Mouse (Mus musculus): ENCODE results near the gene Ppm1l. TPM values are rescaled to one million over a fixed set of nuclear protein-coding genes. Genes with fewer than 3 reads are reported as not detected.
A peak's percentile ranks its signal among the peaks of the same experiment; 100 is the strongest.

Gene Ppm1l
- polyA plus RNA-seq, 1 experiment, result 21.4 TPM

DNA sequence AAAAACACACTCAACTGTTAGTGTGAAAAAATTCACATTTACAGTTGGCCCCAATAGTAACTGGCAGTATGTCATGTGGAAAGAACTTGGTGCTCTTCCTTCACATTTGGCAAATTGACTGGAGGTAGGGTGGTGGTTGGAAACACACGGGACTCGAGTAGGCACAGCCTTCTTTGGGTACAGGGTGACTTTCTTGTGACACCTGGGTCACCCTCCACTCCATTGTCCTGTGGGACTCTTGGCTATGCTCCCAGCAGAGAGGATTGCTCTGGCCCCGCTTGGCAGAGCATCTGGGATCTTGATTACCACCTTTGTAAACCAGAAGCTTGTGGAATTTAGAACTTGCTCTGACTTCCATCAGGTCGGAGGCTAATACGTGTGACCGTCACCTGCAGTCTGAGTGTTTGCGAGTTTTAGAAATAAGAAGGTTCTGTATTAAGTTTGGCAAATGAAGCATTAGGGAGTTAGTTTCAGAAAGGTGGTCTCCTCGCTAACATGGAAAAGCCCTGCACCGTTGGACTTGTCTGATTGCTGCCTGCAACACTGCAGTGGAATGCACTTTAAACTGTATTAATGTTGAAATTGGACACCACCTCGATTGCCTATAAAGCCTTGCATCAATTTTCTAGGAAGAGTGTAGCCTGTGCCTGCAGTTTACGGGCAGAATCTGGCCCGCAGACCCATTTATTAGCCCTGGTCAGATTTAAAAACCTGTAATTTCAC is 41.4 kb downstream of the Ppm1l start:
- no peak for TF ChIP-seq POLR2A (IDR thresholded peaks at IDR 0.05; ENCODE audit: borderline replicate concordance, extremely low read depth, insufficient read depth, insufficient read length, poor library complexity, severe bottlenecking)
- TF ChIP-seq CTCF (IDR thresholded peaks at IDR 0.05; ENCODE audit: borderline replicate concordance, extremely low read depth, insufficient read depth, insufficient read length), result no peak
- DNase-seq (ENCODE audit: low read depth), result no peak

DNA sequence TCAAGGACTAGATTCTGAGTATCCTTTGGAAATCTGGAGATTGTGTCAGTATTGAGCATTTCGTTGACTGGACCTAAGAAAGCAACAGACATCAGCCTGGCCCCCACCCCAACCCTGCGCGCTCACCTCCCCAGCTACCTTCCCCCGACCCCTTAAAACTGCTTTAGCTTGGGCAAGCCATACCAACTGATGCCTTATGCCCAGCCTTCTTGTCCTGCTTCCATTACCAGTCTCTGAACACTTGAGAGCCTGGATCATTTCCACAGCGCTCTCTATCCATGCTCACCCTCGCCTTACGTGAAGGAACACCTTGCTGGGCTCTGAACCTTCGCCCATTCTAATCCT is 41.9 kb downstream of the Ppm1l start:
- no peak for TF ChIP-seq POLR2A (IDR thresholded peaks at IDR 0.05; ENCODE audit: borderline replicate concordance, extremely low read depth, insufficient read depth, insufficient read length, poor library complexity, severe bottlenecking)
- no peak for TF ChIP-seq CTCF (IDR thresholded peaks at IDR 0.05; ENCODE audit: borderline replicate concordance, extremely low read depth, insufficient read depth, insufficient read length)
- no peak for DNase-seq (ENCODE audit: low read depth)

DNA sequence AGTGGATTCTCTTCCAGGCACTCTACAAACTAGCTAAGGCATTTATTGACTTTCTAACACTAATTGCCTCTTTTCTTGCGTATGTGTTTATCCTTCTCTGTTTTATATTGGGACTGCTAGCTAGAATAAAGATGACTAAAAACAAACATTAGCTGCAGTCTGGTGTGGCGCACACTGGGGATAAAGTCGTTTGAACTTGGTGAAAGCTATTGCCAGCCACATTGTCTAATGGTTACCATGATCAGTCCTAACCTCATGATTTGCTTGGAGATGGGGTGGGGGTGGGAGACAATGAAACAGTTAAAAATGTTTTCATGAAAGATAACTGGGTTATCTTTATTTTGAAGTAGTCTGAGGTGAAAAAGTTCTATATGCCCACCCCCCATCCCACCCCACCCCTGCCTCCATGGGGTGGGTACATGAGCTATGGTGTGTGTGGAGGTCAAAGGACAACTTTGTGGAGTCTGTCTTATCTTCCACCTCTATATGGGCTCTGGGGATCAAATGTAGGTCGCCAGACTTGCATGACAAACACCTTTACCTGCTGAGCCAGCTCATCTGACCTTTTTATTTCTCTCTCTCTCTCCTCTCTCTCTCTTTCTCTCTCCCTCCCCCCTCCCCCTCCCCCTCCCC is 43.7 kb downstream of the Ppm1l start:
- TF ChIP-seq CTCF (IDR thresholded peaks at IDR 0.05; ENCODE audit: borderline replicate concordance, extremely low read depth, insufficient read depth, insufficient read length), result no peak
- no peak for DNase-seq (ENCODE audit: low read depth)

DNA sequence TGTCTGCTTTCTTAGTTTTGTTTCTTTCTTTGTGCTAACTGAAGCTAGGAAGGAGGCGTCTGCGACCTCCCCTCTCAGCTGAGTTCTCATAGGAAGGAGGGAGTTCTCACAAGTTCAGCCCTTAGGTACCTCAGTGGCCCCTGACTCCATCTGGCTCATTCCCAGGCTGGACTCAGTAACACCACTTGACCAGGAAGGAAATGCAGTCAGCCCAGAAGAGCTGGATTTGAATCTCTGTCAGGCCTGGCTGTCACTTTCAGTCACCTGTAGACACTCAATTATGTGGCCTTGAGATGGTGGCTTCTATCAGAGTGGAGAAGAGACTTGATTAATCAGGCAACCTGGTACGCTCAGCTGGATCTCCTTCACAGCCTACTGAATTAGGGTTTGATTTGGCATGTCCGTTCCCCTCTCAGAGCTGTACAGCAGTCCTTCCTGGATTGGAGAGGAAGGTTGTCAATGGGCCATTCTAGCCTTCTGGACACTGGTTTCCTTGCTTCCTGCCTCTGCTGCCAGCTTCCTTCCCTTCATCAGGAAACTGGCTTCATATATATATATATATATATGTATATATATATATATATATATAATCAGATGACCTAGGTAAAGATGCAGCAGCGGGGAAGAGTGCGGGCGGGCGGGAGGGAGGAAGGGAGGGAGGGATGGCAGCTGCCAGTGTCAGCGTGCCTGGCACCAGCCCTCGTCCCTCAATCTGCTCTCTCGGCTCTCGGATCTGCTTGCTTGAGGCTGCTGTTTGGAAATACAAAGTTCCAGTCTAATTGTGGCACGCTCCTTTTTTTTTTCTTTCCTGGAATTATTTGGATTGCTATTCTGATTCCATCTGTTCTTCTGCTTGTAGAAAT is 45.1 kb downstream of the Ppm1l start:
- TF ChIP-seq POLR2A (IDR thresholded peaks at IDR 0.05; ENCODE audit: borderline replicate concordance, extremely low read depth, insufficient read depth, insufficient read length, poor library complexity, severe bottlenecking), result no peak
- no peak for TF ChIP-seq CTCF (IDR thresholded peaks at IDR 0.05; ENCODE audit: borderline replicate concordance, extremely low read depth, insufficient read depth, insufficient read length)
- peak; percentile 74 for DNase-seq (ENCODE audit: low read depth)

DNA sequence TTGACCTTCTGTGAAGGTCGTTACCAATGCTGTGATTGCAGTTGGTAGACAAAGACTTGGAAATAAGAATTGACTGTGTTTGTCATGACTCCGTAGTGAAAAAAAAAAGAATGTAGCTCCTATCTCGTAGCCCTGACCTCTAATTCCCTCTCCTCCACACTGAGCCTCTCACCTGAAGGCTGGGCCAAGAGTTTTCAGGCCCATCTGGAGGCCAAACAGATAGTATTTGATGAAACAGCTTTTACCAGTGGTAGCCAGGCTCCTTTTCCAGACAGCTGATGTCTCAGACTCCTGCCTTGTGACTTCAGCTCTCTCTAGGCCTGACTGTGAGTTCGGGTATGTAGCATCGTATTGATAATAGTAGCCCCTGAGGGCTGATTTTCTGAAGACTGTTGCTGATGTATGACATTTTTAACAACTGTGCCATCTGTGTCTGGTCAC is 45.7 kb downstream of the Ppm1l start:
- DNase-seq (ENCODE audit: low read depth), result no peak

DNA sequence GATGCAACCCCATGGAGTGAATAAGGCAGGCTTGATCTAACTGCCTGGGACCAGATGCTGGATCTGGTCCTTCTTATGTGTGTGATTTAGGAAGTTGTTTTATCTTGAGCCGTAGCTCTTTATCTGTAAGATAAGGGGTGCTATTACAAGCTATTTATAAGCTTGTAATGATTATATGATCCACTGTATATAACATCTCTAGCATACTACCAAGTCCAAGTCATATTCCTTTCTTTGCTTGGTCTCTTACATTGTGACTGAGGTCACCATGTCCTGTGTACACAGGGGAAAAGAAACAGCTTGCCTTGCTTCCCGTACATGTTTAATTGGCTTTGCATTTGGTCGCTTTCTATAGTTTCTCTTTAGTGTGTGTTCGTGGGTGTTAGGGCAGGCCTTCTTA is 46.2 kb downstream of the Ppm1l start:
- TF ChIP-seq CTCF (IDR thresholded peaks at IDR 0.05; ENCODE audit: borderline replicate concordance, extremely low read depth, insufficient read depth, insufficient read length) (no peak), POLR2A (IDR thresholded peaks at IDR 0.05; ENCODE audit: borderline replicate concordance, extremely low read depth, insufficient read depth, insufficient read length, poor library complexity, severe bottlenecking) (no peak)
- no peak for DNase-seq (ENCODE audit: low read depth)

More for the DNA sequence above, 45.7 kb downstream of the Ppm1l start:
- TF ChIP-seq CTCF (IDR thresholded peaks at IDR 0.05; ENCODE audit: borderline replicate concordance, extremely low read depth, insufficient read depth, insufficient read length) (no peak), POLR2A (IDR thresholded peaks at IDR 0.05; ENCODE audit: borderline replicate concordance, extremely low read depth, insufficient read depth, insufficient read length, poor library complexity, severe bottlenecking) (no peak)

DNA sequence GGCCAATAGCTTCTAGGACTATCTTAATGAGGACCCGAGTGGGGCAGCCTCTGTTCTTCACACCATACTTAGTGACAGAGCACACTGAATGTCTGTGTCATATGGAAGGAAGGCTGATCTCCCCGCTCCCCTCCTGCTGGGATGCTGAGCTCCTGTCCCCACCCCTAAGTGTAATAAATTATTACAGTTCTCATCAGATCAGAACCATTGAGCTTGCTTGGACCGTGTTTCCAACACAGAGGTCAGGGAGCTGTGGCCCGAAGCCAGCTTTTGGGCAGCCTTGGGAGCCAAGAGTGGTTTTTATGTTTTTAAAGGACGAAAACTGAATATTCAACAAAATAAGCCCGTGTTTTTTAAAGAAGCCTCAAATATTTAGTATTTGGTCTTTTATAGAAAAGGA is 47.5 kb downstream of the Ppm1l start:
- peak; percentile 37 for DNase-seq (ENCODE audit: low read depth)
- TF ChIP-seq POLR2A (IDR thresholded peaks at IDR 0.05; ENCODE audit: borderline replicate concordance, extremely low read depth, insufficient read depth, insufficient read length, poor library complexity, severe bottlenecking), result no peak
- no peak for TF ChIP-seq CTCF (IDR thresholded peaks at IDR 0.05; ENCODE audit: borderline replicate concordance, extremely low read depth, insufficient read depth, insufficient read length)

DNA sequence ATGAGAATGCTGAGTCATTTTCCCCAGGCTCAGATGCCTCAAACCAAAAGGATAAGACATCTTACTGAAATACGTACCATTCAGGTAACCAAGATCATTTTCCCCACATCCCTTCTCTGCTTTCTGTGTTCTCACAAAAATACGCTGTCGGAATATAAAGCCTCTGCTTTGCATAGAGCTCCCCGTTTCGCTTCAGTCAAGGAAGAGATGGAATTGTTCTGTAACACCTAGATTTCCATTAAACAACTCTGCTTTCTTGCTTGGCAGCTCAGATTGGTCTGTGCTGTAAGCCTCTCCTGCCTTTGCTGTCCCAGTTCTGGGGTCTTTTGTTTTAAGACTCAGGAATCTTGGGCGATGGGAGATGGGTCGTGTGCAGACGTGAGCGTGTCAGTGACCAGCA is 51.3 kb downstream of the Ppm1l start:
- DNase-seq (ENCODE audit: low read depth), result no peak
- TF ChIP-seq CTCF (IDR thresholded peaks at IDR 0.05; ENCODE audit: borderline replicate concordance, extremely low read depth, insufficient read depth, insufficient read length) (no peak), POLR2A (IDR thresholded peaks at IDR 0.05; ENCODE audit: borderline replicate concordance, extremely low read depth, insufficient read depth, insufficient read length, poor library complexity, severe bottlenecking) (no peak)

DNA sequence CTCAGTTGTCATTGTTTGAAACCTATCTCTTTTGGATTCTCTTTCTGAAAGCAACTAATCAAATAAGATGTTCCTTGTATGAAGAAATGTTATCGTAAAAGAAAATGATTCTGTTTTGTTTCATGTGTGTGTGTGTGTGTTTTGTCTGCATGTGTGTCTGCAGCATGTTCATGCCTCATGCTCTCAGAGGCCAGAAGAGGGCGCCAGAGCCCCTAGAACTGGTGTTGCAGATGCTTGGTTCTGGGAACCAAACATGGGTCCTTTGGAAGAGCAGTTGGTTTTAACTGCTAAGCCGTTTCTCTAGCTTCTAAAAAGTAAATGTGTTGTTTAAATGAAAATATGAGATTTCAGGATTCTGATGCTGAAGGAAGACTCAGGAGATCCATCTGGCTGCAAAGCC is 56.1 kb downstream of the Ppm1l start:
- DNase-seq (ENCODE audit: low read depth), result no peak
- peak; percentile 19; the same call in 1 of the 2 replicates for TF ChIP-seq CTCF (IDR thresholded peaks at IDR 0.05; ENCODE audit: borderline replicate concordance, extremely low read depth, insufficient read depth, insufficient read length)
- TF ChIP-seq POLR2A (IDR thresholded peaks at IDR 0.05; ENCODE audit: borderline replicate concordance, extremely low read depth, insufficient read depth, insufficient read length, poor library complexity, severe bottlenecking), result no peak

DNA sequence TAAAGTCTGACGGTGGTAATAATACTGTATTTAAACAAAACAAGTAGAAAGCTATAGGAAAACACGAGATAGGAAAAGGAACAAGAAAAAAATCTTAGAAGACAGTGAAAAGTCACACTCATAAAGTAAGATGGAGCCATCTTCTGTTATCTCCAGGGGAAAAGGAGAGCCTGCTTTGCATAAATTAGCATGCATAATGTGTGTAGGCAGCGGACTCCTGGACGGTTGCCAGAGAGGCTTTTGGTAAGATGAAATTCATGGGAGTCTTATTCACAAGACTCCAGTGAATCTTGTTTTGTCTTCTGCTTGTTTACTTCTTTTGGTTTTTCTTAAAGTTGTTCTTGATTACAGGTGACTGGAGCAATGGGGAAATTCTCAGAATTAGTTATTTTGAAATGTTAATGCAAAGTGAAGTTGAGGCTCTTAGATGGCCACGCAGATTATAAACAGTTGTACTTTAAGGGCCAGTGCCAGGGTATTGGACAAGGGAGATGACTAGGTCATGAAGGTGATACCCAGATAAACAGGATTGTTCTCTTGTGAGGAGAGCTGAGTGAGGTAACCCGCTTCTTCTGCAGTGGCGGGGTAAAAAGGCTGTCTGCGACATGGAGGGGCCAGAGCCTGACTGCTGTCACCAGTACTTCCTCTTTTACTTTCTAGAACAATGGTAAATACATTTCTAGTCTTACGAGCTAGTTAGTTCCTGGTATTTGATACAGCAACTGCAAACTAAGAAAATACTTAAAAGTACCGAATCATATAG is 57.1 kb downstream of the Ppm1l start:
- TF ChIP-seq CTCF (IDR thresholded peaks at IDR 0.05; ENCODE audit: borderline replicate concordance, extremely low read depth, insufficient read depth, insufficient read length) (no peak), POLR2A (IDR thresholded peaks at IDR 0.05; ENCODE audit: borderline replicate concordance, extremely low read depth, insufficient read depth, insufficient read length, poor library complexity, severe bottlenecking) (no peak)
- DNase-seq (ENCODE audit: low read depth), result peak; percentile 95

DNA sequence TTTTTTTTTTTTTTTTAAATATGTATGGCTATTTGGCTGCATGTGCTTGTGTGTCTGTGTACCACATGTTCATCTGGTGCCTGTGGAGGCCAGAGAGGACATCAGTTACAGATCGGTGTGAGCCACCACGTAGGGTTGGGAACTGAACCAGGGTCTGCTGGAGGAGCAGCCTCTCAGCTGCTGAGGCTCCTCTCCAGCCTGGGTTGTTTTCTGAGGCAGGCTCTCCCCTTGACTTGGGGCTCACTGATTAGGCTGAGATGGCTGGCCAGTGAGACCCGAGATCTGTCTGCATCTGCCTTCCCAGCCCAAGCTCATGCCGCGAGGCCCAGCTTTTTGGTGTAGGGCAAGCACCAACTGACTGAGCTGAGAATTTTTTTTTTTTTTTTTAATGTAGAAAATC is 57.9 kb downstream of the Ppm1l start:
- TF ChIP-seq CTCF (IDR thresholded peaks at IDR 0.05; ENCODE audit: borderline replicate concordance, extremely low read depth, insufficient read depth, insufficient read length) (no peak), POLR2A (IDR thresholded peaks at IDR 0.05; ENCODE audit: borderline replicate concordance, extremely low read depth, insufficient read depth, insufficient read length, poor library complexity, severe bottlenecking) (no peak)
- no peak for DNase-seq (ENCODE audit: low read depth)

All from brain, embryonic 14.5 days (tissue).